Mouse (Mus musculus) heart, adult 8-10 months (tissue): ENCODE results near the gene Nup93. TPM values are rescaled to one million over a fixed set of nuclear protein-coding genes. Genes with fewer than 3 reads are reported as not detected.
A peak's percentile ranks its signal among the peaks of the same experiment; 100 is the strongest.

Experiments used
- DNase-seq: peaks from one replicate; pipeline ENCODE4 v3.0.0; 2022; ENCODE audit warnings: low spot score
- total RNA-seq, 4 experiments: library from RNA; stranded (reverse); gene quantifications; 2 replicates each; pipeline ENCODE4 v1.2.4; 2022

The Nup93 gene
- total RNA-seq, 4 experiments from 2014 or later, result 12.4 to 17.9 (median 15.4) TPM

- peak; percentile 59 for DNase-seq
Observed at GRCm38 (mm10) chr8:94186542-94186941, 27.8 kb upstream of the Nup93 start.

GRCm38 (mm10) chr8:94187290-94188002, 26.9 kb upstream of the Nup93 start:
- DNase-seq, result no peak

- DNase-seq, result peak; percentile 51
Observed at GRCm38 (mm10) chr8:94189275-94190031, 24.9 kb upstream of the Nup93 start.

GRCm38 (mm10) chr8:94191101-94191691, 23.2 kb upstream of the Nup93 start:
- DNase-seq, result peak; percentile 80

- DNase-seq, result no peak
Observed at GRCm38 (mm10) chr8:94192926-94193325, 21.4 kb upstream of the Nup93 start.

GRCm38 (mm10) chr8:94194591-94195223, 19.7 kb upstream of the Nup93 start:
- DNase-seq, result no peak

- DNase-seq, result peak; percentile 77
Observed at GRCm38 (mm10) chr8:94199202-94199869, 15.0 kb upstream of the Nup93 start.

GRCm38 (mm10) chr8:94204043-94204442, 10.3 kb upstream of the Nup93 start:
- no peak for DNase-seq

GRCm38 (mm10) chr8:94205736-94206135, 8.6 kb upstream of the Nup93 start:
- peak; percentile 63 for DNase-seq

GRCm38 (mm10) chr8:94206256-94206655, 8.1 kb upstream of the Nup93 start:
- DNase-seq, result no peak

GRCm38 (mm10) chr8:94207491-94207890, 6.9 kb upstream of the Nup93 start:
- DNase-seq, result no peak

- no peak for DNase-seq
Observed at GRCm38 (mm10) chr8:94209639-94210038, 4.7 kb upstream of the Nup93 start.

- no peak for DNase-seq
Observed at GRCm38 (mm10) chr8:94210225-94210624, 4.1 kb upstream of the Nup93 start.

GRCm38 (mm10) chr8:94213819-94214218, 545 bp upstream of the Nup93 start:
- DNase-seq, result no peak

GRCm38 (mm10) chr8:94227381-94227939, 13.1 kb downstream of the Nup93 start:
- no peak for DNase-seq

GRCm38 (mm10) chr8:94240240-94240751, 25.9 kb downstream of the Nup93 start:
- DNase-seq, result no peak

- no peak for DNase-seq
Observed at GRCm38 (mm10) chr8:94249836-94250435, 35.6 kb downstream of the Nup93 start.

- no peak for DNase-seq
Observed at GRCm38 (mm10) chr8:94258881-94259280, 44.5 kb downstream of the Nup93 start.

GRCm38 (mm10) chr8:94262626-94263297, 48.4 kb downstream of the Nup93 start:
- DNase-seq, result peak; percentile 37
